Mouse (Mus musculus) forebrain, embryonic 13.5 days (tissue): ENCODE data around the gene Vsig10. TPM values are rescaled to one million over a fixed set of nuclear protein-coding genes. Genes with fewer than 3 reads are reported as not detected.

ENCODE experiments used
- ATAC-seq: fragments of 200-750 bp; cut with Nextera tagmentation; 2 replicates; pipeline ENCODE4 v1.8.0; 2017
- H3K27ac ChIP-seq: fragments of 300-500 bp; sonication (generic); 2 replicates; pipeline ENCODE4 v1.5.1; 2015; ENCODE audit warnings: inconsistent platforms, mild to moderate bottlenecking, moderate library complexity
- H3K27me3 ChIP-seq: fragments of 300-500 bp; sonication (generic); 2 replicates; pipeline ENCODE4 v1.6.1; 2015; ENCODE audit warnings: mild to moderate bottlenecking, inconsistent platforms
- H3K36me3 ChIP-seq: fragments of 300-500 bp; sonication (generic); 2 replicates; pipeline ENCODE4 v1.6.1; 2015; ENCODE audit warnings: mild to moderate bottlenecking, inconsistent platforms; ENCODE audit not compliant: poor library complexity, severe bottlenecking
- H3K4me1 ChIP-seq: fragments of 300-500 bp; sonication (generic); 2 replicates; pipeline ENCODE4 v1.6.1; 2015; ENCODE audit warnings: inconsistent platforms
- H3K4me2 ChIP-seq: fragments of 300-500 bp; sonication (generic); 2 replicates; pipeline ENCODE4 v1.6.1; 2015; ENCODE audit warnings: inconsistent platforms, mild to moderate bottlenecking, moderate library complexity
- H3K4me3 ChIP-seq: fragments of 300-500 bp; sonication (generic); 2 replicates; pipeline ENCODE4 v1.5.1; 2015; ENCODE audit warnings: mild to moderate bottlenecking, inconsistent platforms
- H3K9ac ChIP-seq: fragments of 300-500 bp; sonication (generic); 2 replicates; pipeline ENCODE4 v1.6.1; 2015; ENCODE audit warnings: mild to moderate bottlenecking, inconsistent platforms
- H3K9me3 ChIP-seq: fragments of 300-500 bp; sonication (generic); replicated peaks from 2 replicates; pipeline ENCODE4 v1.6.1; 2016; ENCODE audit warnings: inconsistent platforms
- WGBS: fragments of 180-500 bp; shearing (Covaris S2); methylation state at CpG from one replicate; pipeline ENCODE4 v1.1.7; 2015; 5-methylcytosine and 5-hydroxymethylcytosine counted together
- polyA plus RNA-seq: library from polyadenylated mRNA; unstranded; fragments of >200 nt; fragmentation: Nextera tagmentation; extraction: Ambion mirVana; gene quantifications from 2 replicates; pipeline ENCODE4 v1.2.1, GENCODE M21; 2015

The Vsig10 gene
- polyA plus RNA-seq, 1 experiment from 2014 or later: 0.98 TPM

DNA sequence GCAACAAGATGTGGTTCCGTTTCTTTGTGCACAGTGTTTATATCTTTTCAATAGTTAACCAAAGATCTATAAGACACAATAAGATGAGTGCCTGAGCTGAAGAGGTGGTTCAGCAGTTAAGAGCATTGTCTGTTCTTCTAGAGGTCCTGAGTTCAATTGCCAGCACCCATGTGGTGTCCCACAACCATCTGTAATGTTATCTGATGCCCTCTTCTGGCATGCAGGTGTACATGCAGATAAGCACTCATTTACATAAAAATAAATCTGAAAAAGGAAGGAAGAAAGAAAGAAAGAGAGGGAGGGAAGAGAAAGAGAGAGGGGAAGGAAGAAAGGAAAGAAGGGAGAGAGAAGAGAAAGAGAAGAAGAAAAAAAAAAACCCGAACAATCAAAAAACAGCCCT is 12.1 kb upstream of the Vsig10 start:
- ATAC-seq: no peak
- no peaks in the 10 kb centered on the region for H3K9me3 ChIP-seq
- WGBS: 100% methylated on average over 2 of the region's 2 CpGs

DNA sequence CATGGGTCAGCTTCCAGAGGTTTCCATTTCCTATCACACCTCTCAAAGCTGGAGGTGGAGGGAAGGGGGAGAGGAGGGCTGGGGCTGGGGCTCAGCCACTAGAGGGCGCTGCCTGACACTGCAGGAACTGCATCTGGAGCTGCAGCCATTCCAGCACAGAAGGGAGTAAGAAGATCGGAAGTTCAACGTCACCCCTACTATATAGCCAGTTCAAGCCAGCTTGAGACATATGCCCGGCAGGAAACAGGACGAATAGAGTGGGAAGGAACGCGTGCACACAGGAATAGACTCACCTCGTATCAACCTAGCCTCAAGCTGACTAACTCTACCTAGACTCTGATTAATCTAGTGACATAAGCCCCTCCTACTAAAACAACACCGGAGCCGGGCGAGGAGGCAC is 11.2 kb upstream of the Vsig10 start:
- H3K36me3 ChIP-seq: no peaks in the 10 kb centered on the region
- WGBS: 36% methylated on average over 11 of the region's 11 CpGs
- no peaks in the 10 kb centered on the region for H3K27me3 ChIP-seq
- no peaks in the 10 kb centered on the region for H3K4me1 ChIP-seq
- no peak overlapping the region for H3K9ac ChIP-seq
- ATAC-seq: no peak
- no peak overlapping the region for H3K4me3 ChIP-seq
- no peaks in the 10 kb centered on the region for H3K9me3 ChIP-seq
- no peak overlapping the region for H3K4me2 ChIP-seq
- no peak overlapping the region for H3K27ac ChIP-seq

More for the DNA sequence above, 12.1 kb upstream of the Vsig10 start:
- H3K27me3 ChIP-seq: no peaks in the 10 kb centered on the region
- no peaks in the 10 kb centered on the region for H3K4me1 ChIP-seq
- H3K4me3 ChIP-seq: no peak overlapping the region
- no peak overlapping the region for H3K9ac ChIP-seq
- H3K4me2 ChIP-seq: no peak overlapping the region
- no peaks in the 10 kb centered on the region for H3K36me3 ChIP-seq
- H3K27ac ChIP-seq: no peak overlapping the region

- no peaks in the 10 kb centered on the region for H3K36me3 ChIP-seq
- H3K4me2 ChIP-seq: peak overlapping the region; percentile 29
- H3K27me3 ChIP-seq: peaks cover 24% of the 10 kb centered on the region; the same call in 1 of the 2 replicates
- no peaks in the 10 kb centered on the region for H3K9me3 ChIP-seq
- H3K4me1 ChIP-seq: peaks cover 8% of the 10 kb centered on the region
- H3K4me3 ChIP-seq: no peak overlapping the region
- ATAC-seq: no peak
- H3K9ac ChIP-seq: no peak overlapping the region
- WGBS: 28% methylated on average over 14 of the region's 14 CpGs
- no peak overlapping the region for H3K27ac ChIP-seq
These were observed 5.5 kb upstream of the Vsig10 start for GRCm38 (mm10) chr5:117313420-117313819.

- Histone ChIP-seq H3K27me3 (peaks cover 24% of the 10 kb centered on the region; the same call in 1 of the 2 replicates), H3K9me3 (no peaks in the 10 kb centered on the region), H3K4me1 (peaks cover 12% of the 10 kb centered on the region), H3K36me3 (no peaks in the 10 kb centered on the region), H3K4me2 (peak overlapping the region; percentile 29), H3K4me3 (no peak overlapping the region), H3K27ac (no peak overlapping the region), H3K9ac (no peak overlapping the region)
- WGBS: 46% methylated on average over 10 of the region's 10 CpGs
- no peak for ATAC-seq
These were observed 5.0 kb upstream of the Vsig10 start for GRCm38 (mm10) chr5:117313909-117314308.

DNA sequence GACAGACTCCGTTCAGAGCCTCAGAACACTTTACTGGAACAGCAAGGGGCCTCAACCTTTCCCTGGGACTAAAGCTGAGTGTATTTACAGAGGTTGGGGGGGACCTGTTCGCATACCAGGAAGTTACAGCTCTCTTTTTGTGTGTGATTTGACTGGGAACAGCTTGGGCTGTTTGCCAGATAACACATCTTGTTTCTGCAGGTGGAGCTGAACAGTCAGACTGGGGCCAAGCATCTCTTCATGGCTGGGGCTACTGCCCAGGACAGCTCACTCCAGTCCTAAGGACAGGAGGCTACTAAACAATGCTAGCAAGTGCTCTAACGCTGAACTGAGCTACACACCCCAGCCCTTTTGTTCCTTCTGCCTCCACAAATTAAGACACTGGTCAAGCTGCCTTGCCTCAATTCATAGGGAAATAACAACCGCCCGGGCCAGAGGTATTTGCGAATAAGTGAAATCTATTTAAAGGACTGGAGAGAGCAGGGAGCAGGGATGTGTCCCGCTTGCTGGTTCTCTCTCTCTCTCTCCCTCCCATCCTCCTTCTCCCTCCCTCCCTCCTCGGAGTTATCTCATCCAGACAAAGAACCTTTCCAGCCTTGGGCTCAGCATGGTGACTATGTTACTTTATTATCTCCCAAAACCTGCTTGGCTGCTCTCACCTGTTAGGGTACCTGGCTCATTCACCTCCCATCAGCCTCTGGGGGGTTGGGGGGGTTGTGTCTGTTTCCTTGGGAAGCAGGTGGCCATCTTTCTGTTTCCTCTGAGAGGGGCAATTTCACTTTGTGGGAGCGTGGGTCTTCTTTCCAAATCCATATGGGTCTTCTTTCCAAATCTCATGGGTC is 4.1 kb upstream of the Vsig10 start:
- Histone ChIP-seq H3K4me1 (peaks cover 17% of the 10 kb centered on the region), H3K4me2 (no peak overlapping the region), H3K4me3 (no peak overlapping the region), H3K36me3 (no peaks in the 10 kb centered on the region), H3K9me3 (no peaks in the 10 kb centered on the region), H3K27me3 (peaks cover 27% of the 10 kb centered on the region; the same call in 1 of the 2 replicates), H3K27ac (no peak overlapping the region), H3K9ac (no peak overlapping the region)
- 10% methylated on average over 9 of the region's 9 CpGs for WGBS
- ATAC-seq: no peak

- no peak for ATAC-seq
- no peak overlapping the region for H3K9ac ChIP-seq
- H3K9me3 ChIP-seq: 0 out of 2 replicates have a peak, but pooled peaks cover 3% of the 10 kb centered on the region
- H3K4me2 ChIP-seq: no peak overlapping the region
- H3K4me1 ChIP-seq: peaks cover 8% of the 10 kb centered on the region
- no peak overlapping the region for H3K27ac ChIP-seq
- 89% methylated on average over 9 of the region's 9 CpGs for WGBS
- no peaks in the 10 kb centered on the region for H3K36me3 ChIP-seq
- no peak overlapping the region for H3K4me3 ChIP-seq
- peaks cover 15% of the 10 kb centered on the region; the same call in 1 of the 2 replicates for H3K27me3 ChIP-seq
These were observed 4.9 kb downstream of the Vsig10 start for GRCm38 (mm10) chr5:117323751-117324150.

DNA sequence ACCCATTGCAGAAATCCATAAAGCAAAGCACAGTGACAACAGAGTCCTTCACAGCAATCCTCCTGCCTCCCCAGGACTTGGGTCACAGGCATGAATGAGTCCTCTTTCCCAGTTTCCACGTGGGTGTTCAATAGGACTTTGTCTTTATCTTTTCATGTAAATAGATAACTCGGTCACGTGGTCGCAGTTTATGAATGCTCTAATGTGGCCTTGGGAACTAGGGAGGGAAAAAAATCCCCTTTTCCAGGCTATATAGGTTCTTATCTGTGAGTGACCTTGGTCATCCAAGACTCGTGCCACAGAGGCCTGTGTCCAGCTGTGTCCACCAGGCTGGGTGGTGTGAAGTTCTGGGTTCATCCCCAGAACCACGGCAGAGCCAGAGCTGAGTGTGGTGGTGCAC is 7.5 kb downstream of the Vsig10 start:
- Histone ChIP-seq H3K4me3 (no peak overlapping the region), H3K27me3 (no peaks in the 10 kb centered on the region), H3K27ac (no peak overlapping the region), H3K4me2 (no peak overlapping the region), H3K4me1 (no peaks in the 10 kb centered on the region), H3K36me3 (no peaks in the 10 kb centered on the region), H3K9ac (no peak overlapping the region), H3K9me3 (0 out of 2 replicates have a peak, but pooled peaks cover 2% of the 10 kb centered on the region)
- 79% methylated on average over 6 of the region's 6 CpGs for WGBS
- ATAC-seq: no peak

DNA sequence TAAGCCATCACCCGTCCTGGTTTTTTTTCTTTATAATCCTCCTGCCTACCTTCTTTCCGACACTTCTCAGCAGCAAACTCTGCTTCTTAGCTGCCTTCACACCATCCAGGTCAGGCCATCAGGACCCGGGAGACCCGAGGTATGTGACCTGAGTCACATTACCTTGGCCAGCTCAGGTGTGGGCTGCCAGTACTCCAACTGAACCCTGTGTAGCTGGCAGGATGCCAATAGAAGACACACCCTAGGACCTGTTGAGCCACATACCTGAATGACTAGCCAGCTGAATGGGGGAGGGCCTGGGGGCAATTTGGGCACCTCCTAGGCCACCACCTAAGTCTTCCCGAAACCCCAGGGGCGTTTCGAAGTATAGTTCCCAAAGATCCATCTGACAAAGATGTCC is 11.6 kb downstream of the Vsig10 start:
- 92% methylated on average over 7 of the region's 7 CpGs for WGBS
- H3K36me3 ChIP-seq: no peaks in the 10 kb centered on the region; the same call in 1 of the 2 replicates
- no peaks in the 10 kb centered on the region for H3K27me3 ChIP-seq
- H3K9ac ChIP-seq: no peak overlapping the region
- H3K27ac ChIP-seq: no peak overlapping the region
- H3K4me1 ChIP-seq: no peaks in the 10 kb centered on the region
- no peak overlapping the region for H3K4me3 ChIP-seq
- no peak overlapping the region for H3K4me2 ChIP-seq
- no peak for ATAC-seq
- H3K9me3 ChIP-seq: no peaks in the 10 kb centered on the region; the same call in 1 of the 2 replicates

- Histone ChIP-seq H3K4me1 (no peaks in the 10 kb centered on the region), H3K9me3 (no peaks in the 10 kb centered on the region; the same call in 1 of the 2 replicates), H3K36me3 (no peaks in the 10 kb centered on the region; the same call in 1 of the 2 replicates), H3K27me3 (no peaks in the 10 kb centered on the region), H3K9ac (no peak overlapping the region), H3K27ac (no peak overlapping the region), H3K4me2 (no peak overlapping the region), H3K4me3 (no peak overlapping the region)
- no peak for ATAC-seq
- 94% methylated on average over 10 of the region's 10 CpGs for WGBS
These were observed 19.1 kb downstream of the Vsig10 start for GRCm38 (mm10) chr5:117337999-117338398.

DNA sequence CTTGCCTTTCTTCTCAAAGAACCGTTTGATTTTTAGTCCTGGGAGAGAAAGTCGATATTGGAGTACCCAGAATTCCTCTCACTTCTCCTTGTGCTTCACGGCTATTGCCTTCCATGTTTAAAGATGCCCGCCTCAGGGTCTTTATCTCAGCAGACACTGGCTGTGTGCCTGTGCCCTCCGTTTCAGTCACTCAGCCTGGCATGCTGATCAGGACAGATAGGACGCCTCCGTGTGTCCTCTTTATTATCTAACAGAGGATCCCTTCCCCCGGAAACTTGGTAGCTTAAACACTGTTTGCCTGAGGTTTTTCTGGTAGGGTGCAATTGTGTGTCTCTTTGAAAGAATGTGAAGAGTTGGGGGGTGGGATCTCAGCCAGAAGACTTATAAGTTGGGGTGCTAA is 19.6 kb downstream of the Vsig10 start:
- Histone ChIP-seq H3K9ac (no peak overlapping the region), H3K27me3 (no peaks in the 10 kb centered on the region), H3K9me3 (no peaks in the 10 kb centered on the region; the same call in 1 of the 2 replicates), H3K4me2 (no peak overlapping the region), H3K4me1 (no peaks in the 10 kb centered on the region), H3K4me3 (no peak overlapping the region), H3K27ac (no peak overlapping the region), H3K36me3 (no peaks in the 10 kb centered on the region; the same call in 1 of the 2 replicates)
- no peak for ATAC-seq
- 81% methylated on average over 8 of the region's 8 CpGs for WGBS

DNA sequence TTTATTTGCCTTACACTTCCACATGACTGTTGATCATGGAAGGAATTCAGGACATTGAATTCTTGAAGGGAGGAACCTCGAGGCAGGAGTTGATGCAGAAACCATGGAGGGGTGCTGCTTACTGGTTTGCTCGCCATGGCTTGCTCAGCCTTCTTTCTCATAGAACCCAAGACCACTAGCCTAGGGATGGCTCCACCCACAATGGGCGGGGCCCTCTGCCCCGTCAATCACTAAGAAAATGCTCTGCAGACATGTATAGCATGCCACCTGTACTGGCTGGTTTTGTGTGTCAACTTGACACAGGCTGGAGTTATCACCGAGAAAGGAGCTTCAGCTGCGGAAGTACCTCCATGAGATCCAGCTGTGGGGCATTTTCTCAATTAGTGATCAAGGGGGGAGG is 21.2 kb downstream of the Vsig10 start:
- H3K4me2 ChIP-seq: no peak overlapping the region
- H3K27me3 ChIP-seq: no peaks in the 10 kb centered on the region
- no peak for ATAC-seq
- no peaks in the 10 kb centered on the region for H3K36me3 ChIP-seq
- 79% methylated on average over 6 of the region's 6 CpGs for WGBS
- no peaks in the 10 kb centered on the region; the same call in 1 of the 2 replicates for H3K9me3 ChIP-seq
- no peak overlapping the region for H3K4me3 ChIP-seq
- no peak overlapping the region for H3K27ac ChIP-seq
- H3K4me1 ChIP-seq: no peaks in the 10 kb centered on the region
- no peak overlapping the region for H3K9ac ChIP-seq

DNA sequence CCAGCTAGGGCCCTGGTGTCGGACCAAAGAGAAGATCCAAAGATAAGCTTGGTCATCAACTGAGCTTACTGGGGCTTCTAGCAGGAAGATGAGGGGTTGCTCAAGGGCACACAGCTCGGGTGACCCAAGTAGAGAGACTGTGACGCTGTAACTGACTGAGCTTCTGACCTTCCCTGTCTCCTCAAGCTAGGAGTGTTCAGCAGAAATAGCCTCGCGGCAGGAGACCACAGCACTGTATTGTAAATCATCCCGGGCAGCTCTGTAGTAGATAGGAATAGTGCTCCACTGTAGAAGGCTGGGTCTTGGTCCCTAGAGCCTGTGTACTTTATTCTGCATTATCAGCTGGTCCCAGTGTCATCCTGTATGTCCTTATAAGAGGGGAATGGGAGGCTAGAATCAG is 23.0 kb downstream of the Vsig10 start:
- Histone ChIP-seq H3K36me3 (no peaks in the 10 kb centered on the region), H3K4me2 (no peak overlapping the region), H3K27ac (no peak overlapping the region), H3K4me3 (no peak overlapping the region), H3K4me1 (no peaks in the 10 kb centered on the region), H3K9me3 (no peaks in the 10 kb centered on the region), H3K9ac (no peak overlapping the region), H3K27me3 (no peaks in the 10 kb centered on the region)
- no peak for ATAC-seq
- 87% methylated on average over 6 of the region's 6 CpGs for WGBS
